In genomic region chr10:19354146-19354545, GRCm38 (mm10) we compare ENCODE assay signal across 41 mouse cellular contexts. TPM values are rescaled to one million over a fixed set of nuclear protein-coding genes. Genes with fewer than 3 reads are reported as not detected.
A peak's percentile ranks its signal among the peaks of the same experiment; 100 is the strongest.
DNase-seq lines count a peak whose midpoint lies in the region; ATAC-seq lines count a peak whose summit lies in the region.
"Had no signal": no experiment of that assay in that cellular context is flagged by ENCODE, and none has a peak within 500 bp of the region (broad histone marks: within the 10 kb centered on the region; RNA-seq: fewer than 3 reads in every experiment).

No protein-coding gene starts in this region.

- H3K4me1 ChIP-seq in forebrain, embryonic 10.5 days: peaks cover 30% of the 10 kb centered on the region
- peaks cover 22% of the 10 kb centered on the region for H3K4me1 ChIP-seq in forebrain, embryonic 15.5 days
- H3K4me1 ChIP-seq in hindbrain, embryonic 11.5 days (replicated peaks; ENCODE audit: control insufficient read depth, insufficient read depth, low read length): no peaks in the 10 kb centered on the region; the same call in 1 of the 2 replicates
- H3K4me1 ChIP-seq in hindbrain, embryonic 13.5 days (replicated peaks): peaks cover 21% of the 10 kb centered on the region
- peaks cover 34% of the 10 kb centered on the region for H3K4me1 ChIP-seq in midbrain, embryonic 13.5 days (replicated peaks)
- H3K4me1 ChIP-seq in midbrain, embryonic 15.5 days: peaks cover 15% of the 10 kb centered on the region

- no peak for ATAC-seq in forebrain, embryonic 15.5 days (replicated peaks)
- ATAC-seq in hindbrain, embryonic 11.5 days (ENCODE audit: low FRiP score): no peak
- no peak for ATAC-seq in hindbrain, embryonic 13.5 days (ENCODE audit: low FRiP score)
- ATAC-seq in midbrain, embryonic 13.5 days: no peak
- no peak for ATAC-seq in midbrain, embryonic 15.5 days (replicated peaks)
- ATAC-seq in granulocyte monocyte progenitor cell, adult 5-6 weeks (replicated peaks; ENCODE audit: poor library complexity, severe bottlenecking): no peak
- ATAC-seq: activated CD4-positive, CD25-positive, alpha-beta regulatory T cell, adult 4 months; lung, postnatal 0 days had no signal

- H3K27me3 ChIP-seq in forebrain, embryonic 10.5 days (ENCODE audit: poor library complexity, severe bottlenecking): peaks cover 100% of the 10 kb centered on the region
- peaks cover 84% of the 10 kb centered on the region for H3K27me3 ChIP-seq in forebrain, embryonic 15.5 days
- H3K27me3 ChIP-seq in hindbrain, embryonic 11.5 days (ENCODE audit: control insufficient read depth, insufficient read depth, low read length): peaks cover 68% of the 10 kb centered on the region
- peaks cover 84% of the 10 kb centered on the region for H3K27me3 ChIP-seq in hindbrain, embryonic 13.5 days
- H3K27me3 ChIP-seq in midbrain, embryonic 13.5 days: peaks cover 89% of the 10 kb centered on the region
- peaks cover 80% of the 10 kb centered on the region for H3K27me3 ChIP-seq in midbrain, embryonic 15.5 days (replicated peaks)
- H3K27me3 ChIP-seq: CH12.LX had no signal

- H3K36me3 ChIP-seq in forebrain, embryonic 10.5 days (replicated peaks): no peaks in the 10 kb centered on the region
- no peaks in the 10 kb centered on the region for H3K36me3 ChIP-seq in forebrain, embryonic 15.5 days
- no peaks in the 10 kb centered on the region for H3K36me3 ChIP-seq in hindbrain, embryonic 11.5 days (ENCODE audit: control insufficient read depth, insufficient read depth, low read length)
- H3K36me3 ChIP-seq in hindbrain, embryonic 13.5 days: no peaks in the 10 kb centered on the region
- H3K36me3 ChIP-seq in midbrain, embryonic 13.5 days: no peaks in the 10 kb centered on the region
- no peaks in the 10 kb centered on the region for H3K36me3 ChIP-seq in midbrain, embryonic 15.5 days (replicated peaks)
- H3K36me3 ChIP-seq: embryonic facial prominence, embryonic 12.5 days; kidney, embryonic 15.5 days; limb, embryonic 13.5 days had no signal

- peak overlapping the region; percentile 37; the same call in 1 of the 2 replicates for H3K4me3 ChIP-seq in forebrain, embryonic 10.5 days
- no peak overlapping the region for H3K4me3 ChIP-seq in forebrain, embryonic 15.5 days
- peak overlapping the region; percentile 16; the same call in 1 of the 2 replicates for H3K4me3 ChIP-seq in hindbrain, embryonic 11.5 days (ENCODE audit: low read depth, low read length)
- H3K4me3 ChIP-seq in hindbrain, embryonic 13.5 days: no peak overlapping the region; the same call in 1 of the 2 replicates
- 0 out of 2 replicates have a peak overlapping the region, but pooled peaks have one; percentile 25 for H3K4me3 ChIP-seq in midbrain, embryonic 13.5 days (replicated peaks)
- no peak overlapping the region for H3K4me3 ChIP-seq in midbrain, embryonic 15.5 days
- H3K4me3 ChIP-seq: embryonic facial prominence, embryonic 12.5 days; kidney, embryonic 15.5 days; limb, embryonic 13.5 days; megakaryocyte, embryonic 14.5 days had no signal

- H3K4me2 ChIP-seq in forebrain, embryonic 15.5 days (replicated peaks): no peak overlapping the region
- peak overlapping the region; percentile 31 for H3K4me2 ChIP-seq in hindbrain, embryonic 11.5 days (replicated peaks; ENCODE audit: low read depth, low read length)
- no peak overlapping the region for H3K4me2 ChIP-seq in hindbrain, embryonic 13.5 days
- H3K4me2 ChIP-seq in midbrain, embryonic 13.5 days (replicated peaks): 0 out of 2 replicates have a peak overlapping the region, but pooled peaks have one; percentile 14
- no peak overlapping the region for H3K4me2 ChIP-seq in midbrain, embryonic 15.5 days
- H3K4me2 ChIP-seq: embryonic facial prominence, embryonic 12.5 days; hindbrain, embryonic 14.5 days; kidney, embryonic 15.5 days; limb, embryonic 13.5 days; liver, embryonic 11.5 days had no signal

- 4% methylated on average over 6 of the region's 6 CpGs for WGBS in forebrain, embryonic 10.5 days
- WGBS in forebrain, embryonic 15.5 days: 3% methylated on average over 6 of the region's 6 CpGs
- whole genome bisulfite sequencing in hindbrain, embryonic 11.5 days: 9% methylated on average over 6 of the region's 6 CpGs
- WGBS in hindbrain, embryonic 13.5 days: 6% methylated on average over 6 of the region's 6 CpGs
- WGBS in midbrain, embryonic 13.5 days: 6% methylated on average over 6 of the region's 6 CpGs
- WGBS in midbrain, embryonic 15.5 days: 8% methylated on average over 6 of the region's 6 CpGs

- H3K9me3 ChIP-seq in forebrain, embryonic 10.5 days: no peaks in the 10 kb centered on the region
- no peaks in the 10 kb centered on the region for H3K9me3 ChIP-seq in forebrain, embryonic 15.5 days
- no peaks in the 10 kb centered on the region for H3K9me3 ChIP-seq in hindbrain, embryonic 11.5 days (ENCODE audit: control insufficient read depth, low read length)
- no peaks in the 10 kb centered on the region for H3K9me3 ChIP-seq in hindbrain, embryonic 13.5 days
- H3K9me3 ChIP-seq in midbrain, embryonic 13.5 days: no peaks in the 10 kb centered on the region
- no peaks in the 10 kb centered on the region for H3K9me3 ChIP-seq in midbrain, embryonic 15.5 days
- H3K9me3 ChIP-seq: embryonic facial prominence, embryonic 12.5 days; kidney, embryonic 15.5 days; limb, embryonic 13.5 days had no signal

- no peak overlapping the region for H3K27ac ChIP-seq in forebrain, embryonic 10.5 days
- H3K27ac ChIP-seq in forebrain, embryonic 15.5 days (replicated peaks): no peak overlapping the region
- H3K27ac ChIP-seq in hindbrain, embryonic 11.5 days (ENCODE audit: low read depth, low read length): no peak overlapping the region
- no peak overlapping the region for H3K27ac ChIP-seq in hindbrain, embryonic 13.5 days
- no peak overlapping the region for H3K27ac ChIP-seq in midbrain, embryonic 13.5 days
- no peak overlapping the region for H3K27ac ChIP-seq in midbrain, embryonic 15.5 days
- H3K27ac ChIP-seq: embryonic facial prominence, embryonic 12.5 days; hindbrain, embryonic 14.5 days; kidney, embryonic 15.5 days; limb, embryonic 13.5 days had no signal

- DNase-seq in forebrain, embryonic 10.5 days (ENCODE audit: extremely low spot score, low spot score): no peak
- DNase-seq in hindbrain, embryonic 11.5 days (ENCODE audit: low spot score): peak; percentile 51
- DNase-seq in naive thymus-derived CD4-positive, alpha-beta T cell, adult 2 months (ENCODE audit: low read depth): peak; percentile 32
- DNase-seq: adrenal gland, adult 2 months; adrenal gland, postnatal 36 days; cerebellum, adult 2 months; cerebellum, postnatal 25 days; gastrocnemius, postnatal 36 days; heart, postnatal 14 days; kidney, adult 18-20 months; kidney, postnatal 25 days; lung, postnatal 4 days; right cerebral cortex, adult 18-20 months; spleen, adult 18-20 months; thymus, postnatal 25 days had no signal

- H3K9ac ChIP-seq in forebrain, embryonic 15.5 days (replicated peaks): no peak overlapping the region
- no peak overlapping the region for H3K9ac ChIP-seq in hindbrain, embryonic 11.5 days (ENCODE audit: low read depth, low read length)
- no peak overlapping the region for H3K9ac ChIP-seq in hindbrain, embryonic 13.5 days
- H3K9ac ChIP-seq in midbrain, embryonic 13.5 days (replicated peaks): no peak overlapping the region
- no peak overlapping the region for H3K9ac ChIP-seq in midbrain, embryonic 15.5 days
- H3K9ac ChIP-seq: embryonic facial prominence, embryonic 12.5 days; hindbrain, embryonic 14.5 days; kidney, embryonic 15.5 days; limb, embryonic 13.5 days had no signal

RNA-seq across cellular contexts. Expression of gene Olig3, which starts 2.2 kb away (rescaled TPM):
- 2.1 and 8.1 TPM in 2 replicates for polyA plus RNA-seq in forebrain, embryonic 10.5 days (2016; fragmentation: Nextera tagmentation; extraction: Ambion mirVana)
- polyA plus RNA-seq in forebrain, embryonic 15.5 days (2015; fragmentation: Nextera tagmentation; extraction: Ambion mirVana): 0.99 and 1.6 TPM in 2 replicates
- 46.6 and 58.5 TPM in 2 replicates for polyA plus RNA-seq in hindbrain, embryonic 11.5 days (2014; fragmentation: Nextera tagmentation; extraction: Ambion mirVana)
- 14.5 and 29.9 TPM in 2 replicates for polyA plus RNA-seq in hindbrain, embryonic 13.5 days (2015; fragmentation: Nextera tagmentation; extraction: Ambion mirVana)
- 9.3 and 25.7 TPM in 2 replicates for polyA plus RNA-seq in midbrain, embryonic 13.5 days (2015; fragmentation: Nextera tagmentation; extraction: Ambion mirVana)
- polyA plus RNA-seq in midbrain, embryonic 15.5 days (2015; fragmentation: Nextera tagmentation; extraction: Ambion mirVana): 1.6 and 2.7 TPM in 2 replicates
- not detected in 2 replicates for total RNA-seq in granulocyte monocyte progenitor cell, adult 5-6 weeks (2014; fragmentation: Nextera tagmentation)
- total RNA-seq in granulocyte monocyte progenitor cell, adult 5-6 weeks (2017): not detected in 2 replicates
- total RNA-seq: adrenal gland, adult 2 months; adrenal gland, postnatal 36 days; CH12.LX; gastrocnemius, adult 18-20 months; gastrocnemius, postnatal 36 days; heart, adult 8-10 months; layer of hippocampus, adult 18-20 months; layer of hippocampus, postnatal 10 days; left cerebral cortex, adult 18-20 months; left cerebral cortex, postnatal 14 days had no signal
- polyA plus RNA-seq: activated CD4-positive, CD25-positive, alpha-beta regulatory T cell, adult 4 months; adrenal gland, adult 2 months; C2C12; frontal cortex, adult 2 months; heart, embryonic 14.5 days; intestine, embryonic 14.5 days; kidney, embryonic 15.5 days; limb, embryonic 13.5 days; liver, embryonic 11.5 days; liver, embryonic 16.5 days; lung, postnatal 0 days; stomach, embryonic 16.5 days had no signal

Comparison
In these comparisons a context has a peak if more than half of its experiments do, and no peak if none do; other contexts are left out.
1. H3K4me3 ChIP-seq: peak in forebrain, embryonic 10.5 days (single experiment), hindbrain, embryonic 11.5 days (single experiment) and midbrain, embryonic 13.5 days (single experiment); none in forebrain, embryonic 15.5 days (single experiment), hindbrain, embryonic 13.5 days (single experiment) and midbrain, embryonic 15.5 days (single experiment).
2. H3K4me2 ChIP-seq: peak in hindbrain, embryonic 11.5 days (single experiment) and midbrain, embryonic 13.5 days (single experiment); none in forebrain, embryonic 15.5 days (single experiment), hindbrain, embryonic 13.5 days (single experiment) and midbrain, embryonic 15.5 days (single experiment).